Mouse (Mus musculus): ENCODE data around the gene Ifi47.

DNA sequence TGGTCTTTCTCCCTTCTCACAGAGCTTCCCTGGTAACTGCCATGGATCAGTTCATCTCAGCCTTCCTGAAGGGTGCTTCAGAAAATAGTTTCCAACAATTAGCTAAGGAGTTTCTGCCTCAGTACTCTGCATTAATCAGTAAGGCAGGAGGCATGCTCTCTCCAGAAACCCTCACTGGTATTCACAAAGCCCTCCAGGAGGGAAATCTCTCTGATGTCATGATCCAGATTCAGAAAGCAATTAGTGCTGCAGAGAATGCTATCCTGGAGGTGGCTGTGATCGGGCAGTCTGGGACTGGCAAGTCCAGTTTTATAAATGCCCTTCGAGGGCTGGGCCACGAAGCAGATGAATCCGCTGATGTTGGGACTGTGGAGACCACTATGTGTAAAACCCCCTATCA, 19.0 kb downstream of the Ifi47 start:
- TF ChIP-seq CTCF (IDR thresholded peaks at IDR 0.05; ENCODE audit: low read depth) (no peak), EP300 (IDR thresholded peaks at IDR 0.05; ENCODE audit: low read depth) (no peak)

Measured in liver, embryonic 14.5 days (tissue).